In the genomic region with DNA sequence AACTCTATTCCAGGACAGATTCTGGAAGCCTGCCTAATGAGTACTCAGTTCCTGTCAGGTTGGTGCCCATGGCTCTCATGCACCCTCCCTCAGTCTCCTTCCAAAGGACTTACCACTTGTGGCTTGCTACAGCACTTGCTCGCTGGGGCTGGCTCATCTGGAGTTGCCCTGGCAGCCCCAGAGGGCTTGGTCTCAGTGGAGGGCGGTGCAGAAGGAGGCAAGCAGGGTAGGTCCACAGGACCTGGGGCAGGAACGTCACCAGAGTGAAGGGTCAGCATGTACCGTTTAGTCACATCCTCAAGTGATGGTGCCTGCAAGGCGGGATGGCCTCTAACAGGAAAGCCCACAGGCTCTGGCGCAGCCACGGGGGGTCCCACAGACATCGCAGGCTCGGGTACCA, we compare ENCODE assay signal across 8 mouse cellular contexts. TPM values are rescaled to one million over a fixed set of nuclear protein-coding genes. Genes with fewer than 3 reads are reported as not detected.
DNase-seq lines count a peak whose midpoint lies in the region; ATAC-seq and TF ChIP-seq lines count a peak whose summit lies in the region.

No protein-coding gene starts in this region.

- peak overlapping the region; percentile 73 for H3K4me3 ChIP-seq in gastrocnemius, adult 2 months
- H3K4me3 ChIP-seq in embryonic facial prominence, embryonic 13.5 days: peak overlapping the region; percentile 89
- H3K4me3 ChIP-seq in kidney, embryonic 15.5 days (replicated peaks): peak overlapping the region; percentile 83
- H3K4me3 ChIP-seq in midbrain, embryonic 12.5 days: peak overlapping the region; percentile 30

- H3K27me3 ChIP-seq in embryonic facial prominence, embryonic 13.5 days: no peaks in the 10 kb centered on the region
- H3K27me3 ChIP-seq in kidney, embryonic 15.5 days: no peaks in the 10 kb centered on the region
- peaks cover 32% of the 10 kb centered on the region for H3K27me3 ChIP-seq in midbrain, embryonic 12.5 days

- peaks cover 20% of the 10 kb centered on the region for H3K36me3 ChIP-seq in embryonic facial prominence, embryonic 13.5 days
- peaks cover 30% of the 10 kb centered on the region for H3K36me3 ChIP-seq in kidney, embryonic 15.5 days
- no peaks in the 10 kb centered on the region for H3K36me3 ChIP-seq in midbrain, embryonic 12.5 days

- H3K4me1 ChIP-seq in embryonic facial prominence, embryonic 13.5 days: peaks cover 80% of the 10 kb centered on the region
- peaks cover 86% of the 10 kb centered on the region for H3K4me1 ChIP-seq in kidney, embryonic 15.5 days
- H3K4me1 ChIP-seq in midbrain, embryonic 12.5 days: peaks cover 95% of the 10 kb centered on the region

- no peak for TF ChIP-seq CTCF in gastrocnemius, adult 2 months (IDR thresholded peaks at IDR 0.05)

- peak overlapping the region; percentile 96 for H3K27ac ChIP-seq in gastrocnemius, adult 2 months
- H3K27ac ChIP-seq in embryonic facial prominence, embryonic 13.5 days: no peak overlapping the region; the same call in 1 of the 2 replicates
- no peak overlapping the region for H3K27ac ChIP-seq in kidney, embryonic 15.5 days
- H3K27ac ChIP-seq in midbrain, embryonic 12.5 days (replicated peaks): no peak overlapping the region

- H3K9me3 ChIP-seq in embryonic facial prominence, embryonic 13.5 days: no peaks in the 10 kb centered on the region
- no peaks in the 10 kb centered on the region for H3K9me3 ChIP-seq in kidney, embryonic 15.5 days (replicated peaks)
- H3K9me3 ChIP-seq in midbrain, embryonic 12.5 days: no peaks in the 10 kb centered on the region

- 30% methylated on average over 9 of the region's 9 CpGs for WGBS in embryonic facial prominence, embryonic 13.5 days
- WGBS in kidney, embryonic 15.5 days: 38% methylated on average over 9 of the region's 9 CpGs
- whole genome bisulfite sequencing in midbrain, embryonic 12.5 days: 53% methylated on average over 9 of the region's 9 CpGs

- ATAC-seq in embryonic facial prominence, embryonic 13.5 days (ENCODE audit: insufficient number of reproducible peaks, insufficient read depth, low FRiP score, low TSS enrichment, low read depth): no peak
- ATAC-seq in kidney, embryonic 15.5 days (replicated peaks; ENCODE audit: low FRiP score): no peak
- no peak for ATAC-seq in midbrain, embryonic 12.5 days (ENCODE audit: low FRiP score, low read depth)

- no peak for DNase-seq in gastrocnemius, adult 2 months
- DNase-seq in gastrocnemius, postnatal 25 days: no peak
- no peak for DNase-seq in embryo, embryonic 10 days (ENCODE audit: low spot score)
- no peak for DNase-seq in urinary bladder, postnatal 4 days (ENCODE audit: low spot score in 2 of 2)
- DNase-seq in frontal cortex, postnatal 10 days (ENCODE audit: low spot score in 2 of 2): no peak

- intact Hi-C loops in gastrocnemius, adult 2 months (cut with DNase I): no loop called here

- H3K4me2 ChIP-seq in embryonic facial prominence, embryonic 13.5 days: peak overlapping the region; percentile 99
- peak overlapping the region; percentile 87 for H3K4me2 ChIP-seq in kidney, embryonic 15.5 days
- peak overlapping the region; percentile 88 for H3K4me2 ChIP-seq in midbrain, embryonic 12.5 days (replicated peaks)

- H3K9ac ChIP-seq in embryonic facial prominence, embryonic 13.5 days: peak overlapping the region; percentile 99
- H3K9ac ChIP-seq in kidney, embryonic 15.5 days: peak overlapping the region; percentile 95
- peak overlapping the region; percentile 44; the same call in 1 of the 2 replicates for H3K9ac ChIP-seq in midbrain, embryonic 12.5 days (replicated peaks)

RNA-seq across cellular contexts. Expression of gene Arhgef17, which starts 3.5 kb away (rescaled TPM):
- total RNA-seq in gastrocnemius, adult 2 months (2021): 10 to 100 TPM; 20.9 to 33.3 TPM
- total RNA-seq in gastrocnemius, postnatal 25 days (2021): 10 to 100 TPM; 16.4 to 20.8 TPM
- polyA plus RNA-seq in embryonic facial prominence, embryonic 13.5 days (2015; fragmentation: Nextera tagmentation; extraction: Ambion mirVana): 8.0 and 8.3 TPM in 2 replicates
- polyA plus RNA-seq in kidney, embryonic 15.5 days (2015; fragmentation: Nextera tagmentation; extraction: Ambion mirVana): 9.1 and 12.2 TPM in 2 replicates
- 7.1 and 7.9 TPM in 2 replicates for polyA plus RNA-seq in midbrain, embryonic 12.5 days (2016; fragmentation: Nextera tagmentation; extraction: Ambion mirVana)

RNA-seq across cellular contexts. Expression of gene P2ry6, which starts 46.0 kb away (rescaled TPM):
- total RNA-seq in gastrocnemius, adult 2 months (2021): 1 to 10 TPM in 1 of 2 experiments, under 1 TPM in 1; 0.82 to 1.4 TPM
- 1 to 10 TPM; 1.4 to 1.9 TPM for total RNA-seq in gastrocnemius, postnatal 25 days (2021)
- 3.6 and 5.6 TPM in 2 replicates for polyA plus RNA-seq in embryonic facial prominence, embryonic 13.5 days (2015; fragmentation: Nextera tagmentation; extraction: Ambion mirVana)
- polyA plus RNA-seq in kidney, embryonic 15.5 days (2015; fragmentation: Nextera tagmentation; extraction: Ambion mirVana): 5.2 TPM in 2 replicates
- polyA plus RNA-seq in midbrain, embryonic 12.5 days (2016; fragmentation: Nextera tagmentation; extraction: Ambion mirVana): 2.2 and 3.0 TPM in 2 replicates

Comparison
In these comparisons a context has a peak if more than half of its experiments do, and no peak if none do; other contexts are left out.
1. H3K4me3 ChIP-seq: peak in every context shown above with its lines; median percentile 89 in embryonic facial prominence, embryonic 13.5 days; 83 in kidney, embryonic 15.5 days; 73 in gastrocnemius, adult 2 months; 30 in midbrain, embryonic 12.5 days.
2. H3K9ac ChIP-seq: peak in every context shown above with its lines; median percentile 99 in embryonic facial prominence, embryonic 13.5 days; 95 in kidney, embryonic 15.5 days; 44 in midbrain, embryonic 12.5 days.